Mouse (Mus musculus) cerebellum, adult 18-20 months (tissue): Measurements from ENCODE around the gene Calm5.
"Not testable (repeated sequence)": the region's sequence is repeated elsewhere in the genome, so short reads cannot be mapped to it uniquely, and the experiment has no call there.

Experiments used
- DNase-seq, 2 experiments: peaks; one replicate each; pipeline ENCODE4 v3.0.0; 2021

Gene Calm5

GRCm38 (mm10) chr13:3866355-3867052, 12.5 kb downstream of the Calm5 start:
- DNase-seq: no peak

- DNase-seq: no peak
Measured at GRCm38 (mm10) chr13:3867158-3867557, 13.2 kb downstream of the Calm5 start.

DNA sequence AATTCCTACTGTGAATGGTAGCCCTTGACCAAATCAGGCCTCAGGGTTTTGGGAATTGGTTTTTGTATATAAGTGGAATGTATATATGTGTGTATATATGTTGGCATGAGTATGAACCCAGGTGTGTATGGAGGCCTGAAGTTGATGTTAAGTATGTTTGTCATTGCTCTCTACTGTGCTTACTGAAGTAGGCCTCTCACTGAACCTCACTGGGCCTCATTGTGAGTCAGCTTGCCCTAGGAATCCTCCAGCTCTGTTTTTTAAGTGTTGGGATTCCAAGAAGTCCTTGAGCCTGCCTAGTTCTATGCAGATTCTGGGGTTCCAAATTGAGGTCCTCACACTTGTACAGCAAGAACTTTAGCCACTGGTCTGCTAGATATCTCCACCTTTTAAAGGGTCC, 15.9 kb downstream of the Calm5 start:
- DNase-seq: no peak

DNA sequence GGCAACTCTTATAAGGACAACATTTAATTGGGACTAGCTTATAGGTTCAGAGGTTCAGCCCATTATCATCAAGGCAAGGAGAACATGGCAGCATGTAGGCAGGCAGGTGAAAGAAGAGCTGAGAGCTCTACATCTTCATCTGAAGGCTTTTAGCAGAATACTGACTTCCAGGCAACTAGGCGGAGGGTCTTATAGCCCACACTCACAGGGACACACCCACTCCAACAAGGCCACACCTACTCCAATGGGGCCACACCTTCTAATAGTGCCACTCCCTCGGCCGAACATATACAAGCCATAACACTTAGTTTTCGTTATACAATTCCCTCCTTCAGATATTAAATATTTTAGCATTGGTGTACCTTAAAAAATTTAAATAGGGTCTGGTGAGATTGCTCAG, 18.9 kb downstream of the Calm5 start:
- DNase-seq: no peak

DNA sequence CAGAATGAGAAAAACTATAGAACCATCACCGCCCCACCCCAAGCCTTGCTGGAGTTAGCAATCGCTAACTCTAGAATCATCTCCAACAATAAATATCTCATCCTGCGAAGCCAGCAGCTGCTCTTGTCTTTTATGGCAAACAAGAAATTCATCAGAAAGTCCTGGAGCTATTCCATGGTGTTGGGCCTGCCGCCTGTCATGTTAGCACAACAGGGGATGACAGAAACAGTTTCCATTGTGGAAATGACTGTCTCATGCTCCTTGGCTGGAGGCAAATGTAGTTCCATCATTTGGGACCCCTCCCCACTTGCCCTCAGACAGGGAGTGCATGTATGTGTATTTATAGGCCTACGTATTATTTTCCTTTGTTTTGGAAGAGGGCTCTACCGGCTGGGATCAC, 22.5 kb downstream of the Calm5 start:
- DNase-seq: no peak

DNA sequence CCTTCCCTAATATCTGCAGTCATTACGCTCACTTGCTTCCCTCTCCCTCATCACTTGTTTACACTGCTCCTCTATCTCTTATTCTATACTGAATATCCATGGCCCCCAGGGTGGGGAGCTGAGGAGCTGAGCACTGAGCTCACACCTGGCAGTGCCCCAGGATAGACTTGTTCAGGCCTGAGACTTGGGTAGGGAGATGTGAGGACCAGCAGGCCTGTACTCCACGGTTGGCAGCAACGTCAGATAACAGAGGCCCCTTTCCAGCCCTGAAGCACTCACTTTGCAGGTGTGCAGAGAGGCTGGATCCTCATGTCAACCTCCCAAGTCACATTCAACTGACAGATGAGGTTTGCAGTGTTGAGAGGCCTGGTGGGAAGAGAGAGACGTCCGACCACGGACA, 23.2 kb downstream of the Calm5 start:
- DNase-seq: no peak

- no peak for DNase-seq
Measured at GRCm38 (mm10) chr13:3877679-3878220, 23.8 kb downstream of the Calm5 start.

DNA sequence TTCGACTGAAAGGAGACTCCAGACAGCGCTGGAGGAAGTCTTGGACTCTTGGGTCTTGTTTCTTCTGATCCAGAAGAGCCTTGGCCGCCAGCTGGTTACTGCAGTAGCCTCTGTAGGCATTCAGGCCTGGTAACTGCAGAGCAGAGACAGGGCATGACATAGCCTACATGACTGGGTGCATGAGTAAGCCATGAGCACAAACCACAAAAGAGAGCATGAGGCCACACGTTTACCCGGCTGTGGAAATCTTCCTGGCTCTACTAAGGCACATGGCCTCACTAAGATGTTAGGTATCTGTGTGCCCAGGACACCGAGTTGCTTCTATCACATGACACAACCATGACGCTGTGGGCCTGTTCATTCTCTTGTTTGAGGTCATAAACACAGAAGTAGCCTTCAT, 32.7 kb downstream of the Calm5 start:
- no peak for DNase-seq

- no peak for DNase-seq
Measured at GRCm38 (mm10) chr13:3889111-3889510, 35.1 kb downstream of the Calm5 start.

- no peak for DNase-seq
Measured at GRCm38 (mm10) chr13:3890061-3890460, 36.1 kb downstream of the Calm5 start.

DNA sequence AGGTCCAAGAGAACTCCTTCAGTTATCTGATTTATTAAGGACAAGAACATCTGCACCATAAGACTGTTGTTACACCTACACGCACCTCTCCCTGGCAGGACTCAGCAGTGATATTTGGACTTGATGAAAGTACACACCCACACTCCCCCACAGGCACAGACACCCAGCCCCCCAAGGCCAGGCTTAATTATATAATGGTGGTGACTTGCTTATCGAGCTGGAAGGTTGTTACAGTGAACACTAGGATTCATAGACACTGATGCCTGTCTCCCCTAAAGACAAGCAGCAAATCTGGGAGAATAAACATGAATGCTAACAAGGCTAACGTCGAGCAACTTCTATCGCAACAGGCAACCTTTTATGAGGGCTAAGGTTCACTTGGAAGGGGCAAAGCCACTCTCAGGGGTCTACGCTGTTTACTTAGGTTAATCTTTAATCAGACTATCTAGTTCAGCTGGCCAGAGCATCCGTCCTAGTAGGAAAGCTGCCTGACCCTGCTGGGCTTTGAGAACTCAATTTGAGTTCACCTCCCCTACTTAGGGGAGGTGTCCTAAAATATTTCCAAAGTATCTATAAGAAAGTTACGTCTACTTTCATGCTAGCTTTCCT, 37.6 kb downstream of the Calm5 start:
- DNase-seq: no peak

DNA sequence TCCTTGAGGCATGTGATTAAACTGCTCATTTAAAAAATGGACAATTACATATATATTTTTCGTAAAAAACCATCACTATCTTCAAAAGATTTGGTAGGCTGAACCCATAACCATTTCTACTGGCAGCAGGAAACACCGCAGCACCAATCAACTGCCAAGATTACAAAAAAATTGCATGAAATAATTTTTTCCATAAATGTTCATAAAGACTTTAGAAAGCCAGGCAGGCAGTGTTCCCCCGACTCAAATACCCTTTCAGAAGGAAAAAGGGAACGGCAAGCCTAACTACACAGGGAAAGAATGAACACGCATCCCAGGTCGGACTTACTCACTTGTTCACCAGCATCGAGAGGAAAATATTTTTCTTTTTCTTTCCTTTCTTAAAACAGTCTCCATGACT, 38.6 kb downstream of the Calm5 start:
- no peak for DNase-seq

GRCm38 (mm10) chr13:3893126-3893734, 39.3 kb downstream of the Calm5 start:
- peak; percentile 87 to 88 for DNase-seq

GRCm38 (mm10) chr13:3894549-3894948, 40.6 kb downstream of the Calm5 start:
- DNase-seq: no peak

DNA sequence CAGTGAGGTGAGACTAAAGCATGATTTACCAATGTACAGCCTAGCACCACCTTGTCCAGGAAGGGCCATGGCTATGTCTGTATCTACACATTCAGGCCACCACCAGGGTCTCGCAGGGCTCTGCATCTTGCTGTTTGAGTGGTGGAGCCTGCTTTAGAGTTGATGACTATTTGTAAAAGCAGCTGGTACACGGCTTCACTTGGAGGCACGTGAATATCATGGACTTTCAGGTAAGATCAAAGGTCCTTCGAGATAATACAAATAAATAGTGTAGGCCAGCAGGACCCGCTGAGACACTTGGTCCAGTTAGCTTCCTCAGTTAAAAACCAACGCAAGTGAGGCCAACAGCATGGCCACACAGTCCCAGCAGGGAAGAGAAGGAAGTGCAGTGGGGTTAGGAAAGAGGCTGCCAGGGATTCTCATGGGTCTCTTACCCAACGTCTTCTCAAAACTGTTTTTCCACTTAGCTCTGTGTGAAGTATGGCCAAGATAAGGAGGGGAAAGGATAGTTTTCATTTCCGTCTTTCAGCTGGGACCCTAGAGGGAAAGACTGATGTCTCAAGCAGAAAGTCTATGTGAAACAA, 41.5 kb downstream of the Calm5 start:
- DNase-seq: no peak

DNA sequence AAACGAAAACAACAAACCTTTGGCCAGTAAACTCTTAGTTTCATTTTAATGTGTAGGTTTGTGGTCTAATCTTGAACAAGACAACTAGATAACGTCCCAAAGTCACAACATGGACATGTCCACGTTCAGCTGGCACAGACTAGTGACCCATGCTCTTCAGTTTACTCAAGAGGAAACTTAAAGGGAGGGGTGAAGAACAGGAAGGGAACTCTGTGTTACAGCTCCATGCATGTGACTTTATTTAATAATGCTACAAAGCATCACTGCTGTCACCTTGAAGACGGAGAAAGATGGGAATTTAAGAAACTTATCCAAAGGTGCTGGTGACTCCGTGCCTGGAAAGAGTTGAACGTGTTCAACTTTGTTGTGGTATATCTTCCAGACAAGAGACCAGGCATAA, 42.1 kb downstream of the Calm5 start:
- DNase-seq: no peak

- peak; percentile 75 to 81 for DNase-seq
Measured at GRCm38 (mm10) chr13:3896913-3897312, 42.9 kb downstream of the Calm5 start.

- not testable (repeated sequence) for DNase-seq
Measured at GRCm38 (mm10) chr13:3898202-3898601, 44.2 kb downstream of the Calm5 start.

GRCm38 (mm10) chr13:3899301-3899700, 45.3 kb downstream of the Calm5 start:
- no peak for DNase-seq
